7 mouse cellular contexts compared by ENCODE assay signal in genomic region chr19:45057724-45058112, GRCm38 (mm10). TPM values are rescaled to one million over a fixed set of nuclear protein-coding genes. Genes with fewer than 3 reads are reported as not detected.
DNase-seq lines count a peak whose midpoint lies in the region; ATAC-seq and TF ChIP-seq lines count a peak whose summit lies in the region.

No protein-coding gene starts in this region.

- no peak for TF ChIP-seq POLR2A in olfactory bulb, adult 2 months (IDR thresholded peaks at IDR 0.05; ENCODE audit: insufficient read depth, low read depth, low read length)

- H3K9ac ChIP-seq in lung, embryonic 14.5 days, result peak overlapping the region; percentile 78

- 29% methylated on average over 7 of the region's 7 CpGs for whole genome bisulfite sequencing in lung, embryonic 14.5 days
- 54% methylated on average over 7 of the region's 7 CpGs for WGBS in forebrain, embryonic 10.5 days
- WGBS in olfactory bulb, adult 2 months, result 30% methylated on average over 7 of the region's 7 CpGs

- peak; percentile 59 for DNase-seq in lung, embryonic 14.5 days
- no peak for DNase-seq in lung, adult 18-20 months
- DNase-seq in forebrain, embryonic 10.5 days (ENCODE audit: extremely low spot score, low spot score), result no peak
- peak; percentile 35 for DNase-seq in kidney, postnatal 10 days
- DNase-seq in right cerebral cortex, postnatal 25 days, result no peak
- DNase-seq in frontal cortex, postnatal 10 days (ENCODE audit: low spot score in 2 of 2), result no peak

- H3K4me1 ChIP-seq in lung, embryonic 14.5 days (ENCODE audit: insufficient read depth), result peaks cover 12% of the 10 kb centered on the region
- peaks cover 29% of the 10 kb centered on the region for H3K4me1 ChIP-seq in forebrain, embryonic 10.5 days
- H3K4me1 ChIP-seq in olfactory bulb, adult 2 months (ENCODE audit: control insufficient read depth, insufficient read depth, low read length), result peaks cover 24% of the 10 kb centered on the region

- peak overlapping the region; percentile 56 for H3K4me3 ChIP-seq in lung, embryonic 14.5 days (ENCODE audit: low read depth, low read length)
- H3K4me3 ChIP-seq in forebrain, embryonic 10.5 days, result peak overlapping the region; percentile 59
- H3K4me3 ChIP-seq in olfactory bulb, adult 2 months (ENCODE audit: insufficient read depth, low read depth, low read length), result peak overlapping the region; percentile 90

- H3K4me2 ChIP-seq in lung, embryonic 14.5 days, result peak overlapping the region; percentile 83

- peaks cover 15% of the 10 kb centered on the region; the same call in 1 of the 2 replicates for H3K36me3 ChIP-seq in lung, embryonic 14.5 days (ENCODE audit: insufficient read depth)
- H3K36me3 ChIP-seq in forebrain, embryonic 10.5 days (replicated peaks), result peaks cover 4% of the 10 kb centered on the region; the same call in 1 of the 2 replicates

- no peaks in the 10 kb centered on the region for H3K27me3 ChIP-seq in lung, embryonic 14.5 days (ENCODE audit: insufficient read depth, low read length)
- H3K27me3 ChIP-seq in forebrain, embryonic 10.5 days (ENCODE audit: poor library complexity, severe bottlenecking), result no peaks in the 10 kb centered on the region

- no peak for ATAC-seq in lung, embryonic 14.5 days (ENCODE audit: insufficient read depth)

- TF ChIP-seq CTCF in lung, embryonic 14.5 days (IDR thresholded peaks at IDR 0.05; ENCODE audit: low read depth), result no peak
- TF ChIP-seq CTCF in olfactory bulb, adult 2 months (IDR thresholded peaks at IDR 0.05; ENCODE audit: insufficient read depth, low read depth, low read length), result no peak

- no peaks in the 10 kb centered on the region for H3K9me3 ChIP-seq in lung, embryonic 14.5 days (ENCODE audit: low read depth, low read length)
- no peaks in the 10 kb centered on the region for H3K9me3 ChIP-seq in forebrain, embryonic 10.5 days

- H3K27ac ChIP-seq in lung, embryonic 14.5 days (ENCODE audit: low read depth), result peak overlapping the region; percentile 96
- H3K27ac ChIP-seq in forebrain, embryonic 10.5 days, result peak overlapping the region; percentile 92
- peak overlapping the region; percentile 89 for H3K27ac ChIP-seq in olfactory bulb, adult 2 months (ENCODE audit: insufficient read depth, low read depth, low read length)

RNA-seq across cellular contexts. Expression of gene Sfxn3, which starts 10.4 kb away (rescaled TPM):
- 18.3 and 19.6 TPM in 2 replicates for polyA plus RNA-seq in lung, embryonic 14.5 days (2014; fragmentation: Nextera tagmentation; extraction: Ambion mirVana)
- 6.3 and 6.9 TPM in 2 replicates for polyA plus RNA-seq in forebrain, embryonic 10.5 days (2016; fragmentation: Nextera tagmentation; extraction: Ambion mirVana)
- polyA plus RNA-seq in olfactory bulb, adult 2 months (2012; ENCODE audit: insufficient read depth, insufficient read length, low replicate concordance, missing spikeins), result not detected in 2 replicates

RNA-seq across cellular contexts. Expression of gene Pdzd7, which starts 12.2 kb away (rescaled TPM):
- 0.39 TPM in 2 replicates for polyA plus RNA-seq in lung, embryonic 14.5 days (2014; fragmentation: Nextera tagmentation; extraction: Ambion mirVana)
- polyA plus RNA-seq in forebrain, embryonic 10.5 days (2016; fragmentation: Nextera tagmentation; extraction: Ambion mirVana), result 0.15 and 0.25 TPM in 2 replicates
- polyA plus RNA-seq in olfactory bulb, adult 2 months (2012; ENCODE audit: insufficient read depth, insufficient read length, low replicate concordance, missing spikeins), result not detected in 2 replicates

RNA-seq across cellular contexts. Expression of gene Kazald1, which starts 17.3 kb away (rescaled TPM):
- 1.5 and 2.4 TPM in 2 replicates for polyA plus RNA-seq in lung, embryonic 14.5 days (2014; fragmentation: Nextera tagmentation; extraction: Ambion mirVana)
- 0.20 and 0.63 TPM in 2 replicates for polyA plus RNA-seq in forebrain, embryonic 10.5 days (2016; fragmentation: Nextera tagmentation; extraction: Ambion mirVana)
- not detected in 2 replicates for polyA plus RNA-seq in olfactory bulb, adult 2 months (2012; ENCODE audit: insufficient read depth, insufficient read length, low replicate concordance, missing spikeins)

RNA-seq across cellular contexts. Expression of gene Lzts2, which starts 43.5 kb away (rescaled TPM):
- polyA plus RNA-seq in lung, embryonic 14.5 days (2014; fragmentation: Nextera tagmentation; extraction: Ambion mirVana), result 68.5 and 75.4 TPM in 2 replicates
- polyA plus RNA-seq in forebrain, embryonic 10.5 days (2016; fragmentation: Nextera tagmentation; extraction: Ambion mirVana), result 47.9 and 52.4 TPM in 2 replicates
- polyA plus RNA-seq in olfactory bulb, adult 2 months (2012; ENCODE audit: insufficient read depth, insufficient read length, low replicate concordance, missing spikeins), result not detected in 2 replicates

RNA-seq across cellular contexts. Expression of gene Mrpl43, which starts 51.5 kb away (rescaled TPM):
- polyA plus RNA-seq in lung, embryonic 14.5 days (2014; fragmentation: Nextera tagmentation; extraction: Ambion mirVana), result 61.3 and 63.6 TPM in 2 replicates
- polyA plus RNA-seq in forebrain, embryonic 10.5 days (2016; fragmentation: Nextera tagmentation; extraction: Ambion mirVana), result 71.4 and 75.0 TPM in 2 replicates
- polyA plus RNA-seq in olfactory bulb, adult 2 months (2012; ENCODE audit: insufficient read depth, insufficient read length, low replicate concordance, missing spikeins), result not detected in 2 replicates

Comparison
In these comparisons a context has a peak if more than half of its experiments do, and no peak if none do; other contexts are left out.
1. DNase-seq: peak in lung, embryonic 14.5 days (single experiment) and kidney, postnatal 10 days (single experiment); none in lung, adult 18-20 months (0 of 2), forebrain, embryonic 10.5 days (single experiment), right cerebral cortex, postnatal 25 days (single experiment) and frontal cortex, postnatal 10 days (0 of 2).
2. Peak in every context shown above with its lines, with median percentiles within 50 percentile points of each other: H3K27ac ChIP-seq and H3K4me3 ChIP-seq.